Mouse (Mus musculus) embryonic facial prominence, embryonic 13.5 days (tissue): Measurements from ENCODE around the gene Rfx8. TPM values are rescaled to one million over a fixed set of nuclear protein-coding genes. Genes with fewer than 3 reads are reported as not detected.

Experiments used
- ATAC-seq: fragments of 200-750 bp; cut with Nextera tagmentation; 2 replicates; pipeline ENCODE4 v1.8.0; 2017; ENCODE audit warnings: low read depth; ENCODE audit not compliant: insufficient number of reproducible peaks, insufficient read depth, low FRiP score, low TSS enrichment
- H3K27ac ChIP-seq: fragments of 300-500 bp; sonication (generic); 2 replicates; pipeline ENCODE4 v1.5.1; 2015; ENCODE audit warnings: moderate library complexity, mild to moderate bottlenecking, inconsistent platforms
- H3K27me3 ChIP-seq: fragments of 300-500 bp; sonication (generic); 2 replicates; pipeline ENCODE4 v1.6.1; 2015; ENCODE audit warnings: mild to moderate bottlenecking, inconsistent platforms
- H3K36me3 ChIP-seq: fragments of 300-500 bp; sonication (generic); 2 replicates; pipeline ENCODE4 v1.6.1; 2015; ENCODE audit warnings: mild to moderate bottlenecking, inconsistent platforms
- H3K4me1 ChIP-seq: fragments of 300-500 bp; sonication (generic); 2 replicates; pipeline ENCODE4 v1.6.1; 2015; ENCODE audit warnings: inconsistent platforms
- H3K4me2 ChIP-seq: fragments of 300-500 bp; sonication (generic); 2 replicates; pipeline ENCODE4 v1.6.1; 2015; ENCODE audit warnings: moderate library complexity, mild to moderate bottlenecking, inconsistent platforms
- H3K4me3 ChIP-seq: fragments of 300-500 bp; sonication (generic); 2 replicates; pipeline ENCODE4 v1.5.1; 2015; ENCODE audit warnings: mild to moderate bottlenecking, inconsistent platforms
- H3K9ac ChIP-seq: fragments of 300-500 bp; sonication (generic); 2 replicates; pipeline ENCODE4 v1.6.1; 2015; ENCODE audit warnings: mild to moderate bottlenecking, inconsistent platforms
- H3K9me3 ChIP-seq: fragments of 300-500 bp; sonication (generic); 2 replicates; pipeline ENCODE4 v1.6.1; 2016; ENCODE audit warnings: inconsistent platforms
- WGBS: fragments of 180-500 bp; shearing (Covaris S2); methylation state at CpG from one replicate; pipeline ENCODE4 v1.1.7; 2015; ENCODE audit warnings: mixed read lengths; 5-methylcytosine and 5-hydroxymethylcytosine counted together
- polyA plus RNA-seq: library from polyadenylated mRNA; unstranded; fragments of >200 nt; fragmentation: Nextera tagmentation; extraction: Ambion mirVana; gene quantifications from 2 replicates; pipeline ENCODE4 v1.2.1, GENCODE M21; 2015

The Rfx8 gene
- polyA plus RNA-seq, 1 experiment from 2014 or later, result 2.1 TPM

GRCm38 (mm10) chr1:39687279-39687678 lies 33.5 kb downstream of the Rfx8 start:
- Histone ChIP-seq H3K4me1 (peaks cover 16% of the 10 kb centered on the region), H3K9me3 (no peaks in the 10 kb centered on the region), H3K27me3 (no peaks in the 10 kb centered on the region), H3K36me3 (no peaks in the 10 kb centered on the region), H3K9ac (no peak overlapping the region), H3K4me3 (no peak overlapping the region), H3K4me2 (no peak overlapping the region), H3K27ac (no peak overlapping the region)
- 55% methylated on average over 9 of the region's 9 CpGs for WGBS
- ATAC-seq, result no peak

- no peaks in the 10 kb centered on the region for H3K27me3 ChIP-seq
- no peak overlapping the region for H3K9ac ChIP-seq
- no peak overlapping the region for H3K27ac ChIP-seq
- WGBS, result 7% methylated on average over 1 of the region's 1 CpGs
- peaks cover 11% of the 10 kb centered on the region for H3K4me1 ChIP-seq
- H3K9me3 ChIP-seq, result no peaks in the 10 kb centered on the region
- no peak overlapping the region for H3K4me3 ChIP-seq
- ATAC-seq, result no peak
- H3K4me2 ChIP-seq, result no peak overlapping the region
- H3K36me3 ChIP-seq, result no peaks in the 10 kb centered on the region
Observed at GRCm38 (mm10) chr1:39685841-39686240, 35.0 kb downstream of the Rfx8 start.

GRCm38 (mm10) chr1:39681638-39682037 lies 39.2 kb downstream of the Rfx8 start:
- H3K4me3 ChIP-seq, result no peak overlapping the region
- H3K9ac ChIP-seq, result no peak overlapping the region
- no peaks in the 10 kb centered on the region for H3K27me3 ChIP-seq
- no peak for ATAC-seq
- H3K4me1 ChIP-seq, result peaks cover 8% of the 10 kb centered on the region
- H3K9me3 ChIP-seq, result no peaks in the 10 kb centered on the region
- no peaks in the 10 kb centered on the region for H3K36me3 ChIP-seq
- WGBS, result 92% methylated on average over 5 of the region's 5 CpGs
- H3K4me2 ChIP-seq, result no peak overlapping the region
- H3K27ac ChIP-seq, result no peak overlapping the region

GRCm38 (mm10) chr1:39680546-39680945 lies 40.3 kb downstream of the Rfx8 start:
- H3K4me2 ChIP-seq, result no peak overlapping the region
- WGBS, result 71% methylated on average over 6 of the region's 6 CpGs
- ATAC-seq, result no peak
- no peaks in the 10 kb centered on the region for H3K27me3 ChIP-seq
- H3K9me3 ChIP-seq, result no peaks in the 10 kb centered on the region
- H3K4me3 ChIP-seq, result no peak overlapping the region
- no peaks in the 10 kb centered on the region for H3K4me1 ChIP-seq
- H3K9ac ChIP-seq, result no peak overlapping the region
- no peaks in the 10 kb centered on the region for H3K36me3 ChIP-seq
- no peak overlapping the region for H3K27ac ChIP-seq

GRCm38 (mm10) chr1:39678883-39679282 lies 41.9 kb downstream of the Rfx8 start:
- Histone ChIP-seq H3K9me3 (no peaks in the 10 kb centered on the region), H3K4me1 (no peaks in the 10 kb centered on the region), H3K27me3 (no peaks in the 10 kb centered on the region), H3K9ac (no peak overlapping the region), H3K36me3 (no peaks in the 10 kb centered on the region), H3K4me3 (no peak overlapping the region), H3K4me2 (no peak overlapping the region), H3K27ac (no peak overlapping the region)
- ATAC-seq, result no peak
- 64% methylated on average over 8 of the region's 8 CpGs for WGBS

- Histone ChIP-seq H3K4me1 (no peaks in the 10 kb centered on the region), H3K27ac (no peak overlapping the region), H3K36me3 (no peaks in the 10 kb centered on the region), H3K4me3 (no peak overlapping the region), H3K27me3 (no peaks in the 10 kb centered on the region), H3K9me3 (no peaks in the 10 kb centered on the region), H3K4me2 (no peak overlapping the region), H3K9ac (no peak overlapping the region)
- no peak for ATAC-seq
- 84% methylated on average over 5 of the region's 5 CpGs for WGBS
Observed at GRCm38 (mm10) chr1:39676221-39676876, 44.4 kb downstream of the Rfx8 start.

- no peak overlapping the region for H3K27ac ChIP-seq
- H3K9ac ChIP-seq, result no peak overlapping the region
- 80% methylated on average over 9 of the region's 9 CpGs for WGBS
- H3K4me1 ChIP-seq, result no peaks in the 10 kb centered on the region
- no peak overlapping the region for H3K4me3 ChIP-seq
- no peak for ATAC-seq
- H3K4me2 ChIP-seq, result no peak overlapping the region
- H3K9me3 ChIP-seq, result no peaks in the 10 kb centered on the region
- H3K27me3 ChIP-seq, result no peaks in the 10 kb centered on the region
- no peaks in the 10 kb centered on the region for H3K36me3 ChIP-seq
Observed at GRCm38 (mm10) chr1:39672362-39673105, 48.3 kb downstream of the Rfx8 start.

- Histone ChIP-seq H3K27ac (no peak overlapping the region), H3K27me3 (no peaks in the 10 kb centered on the region), H3K9ac (no peak overlapping the region), H3K4me2 (no peak overlapping the region), H3K36me3 (no peaks in the 10 kb centered on the region), H3K9me3 (no peaks in the 10 kb centered on the region), H3K4me3 (no peak overlapping the region), H3K4me1 (no peaks in the 10 kb centered on the region)
- ATAC-seq, result no peak
- 88% methylated on average over 17 of the region's 17 CpGs for WGBS
Observed at GRCm38 (mm10) chr1:39670211-39670935, 50.4 kb downstream of the Rfx8 start.

- no peak for ATAC-seq
- H3K9ac ChIP-seq, result no peak overlapping the region
- no peaks in the 10 kb centered on the region for H3K36me3 ChIP-seq
- H3K4me3 ChIP-seq, result no peak overlapping the region
- 80% methylated on average over 12 of the region's 12 CpGs for WGBS
- H3K9me3 ChIP-seq, result no peaks in the 10 kb centered on the region
- no peak overlapping the region for H3K4me2 ChIP-seq
- no peaks in the 10 kb centered on the region for H3K27me3 ChIP-seq
- no peaks in the 10 kb centered on the region for H3K4me1 ChIP-seq
- H3K27ac ChIP-seq, result no peak overlapping the region
Observed at GRCm38 (mm10) chr1:39666751-39667252, 54.0 kb downstream of the Rfx8 start.

- Histone ChIP-seq H3K27me3 (no peaks in the 10 kb centered on the region), H3K36me3 (no peaks in the 10 kb centered on the region), H3K4me2 (no peak overlapping the region), H3K4me3 (no peak overlapping the region), H3K9me3 (no peaks in the 10 kb centered on the region; the same call in 1 of the 2 replicates), H3K9ac (no peak overlapping the region), H3K27ac (no peak overlapping the region), H3K4me1 (no peaks in the 10 kb centered on the region)
- no peak for ATAC-seq
- WGBS, result 87% methylated on average over 7 of the region's 7 CpGs
Observed at GRCm38 (mm10) chr1:39664039-39664625, 56.7 kb downstream of the Rfx8 start.

- no peak for ATAC-seq
- Histone ChIP-seq H3K4me1 (no peaks in the 10 kb centered on the region), H3K27me3 (no peaks in the 10 kb centered on the region), H3K4me2 (no peak overlapping the region), H3K27ac (no peak overlapping the region), H3K9me3 (peaks cover 4% of the 10 kb centered on the region; the same call in 1 of the 2 replicates), H3K36me3 (no peaks in the 10 kb centered on the region), H3K4me3 (no peak overlapping the region), H3K9ac (no peak overlapping the region)
- 72% methylated on average over 4 of the region's 4 CpGs for WGBS
Observed at GRCm38 (mm10) chr1:39663050-39663449, 57.7 kb downstream of the Rfx8 start.
